Mouse (Mus musculus) small intestine, adult 2 months (tissue): ENCODE measurements around the gene Top2a. TPM values are rescaled to one million over a fixed set of nuclear protein-coding genes. Genes with fewer than 3 reads are reported as not detected.

Experiments
- H3K27ac ChIP-seq: fragments of 200-500 bp; 2 replicates; pipeline ENCODE4 v1.5.1; 2012; ENCODE audit warnings: low read depth, low read length, control low read depth, inconsistent platforms; ENCODE audit not compliant: insufficient read depth
- H3K27me3 ChIP-seq: fragments of 200-500 bp; 2 replicates; pipeline ENCODE4 v1.6.1; 2012; ENCODE audit warnings: mild to moderate bottlenecking, moderate library complexity, low read length, inconsistent platforms; ENCODE audit not compliant: control insufficient read depth, insufficient read depth
- H3K36me3 ChIP-seq: fragments of 200-500 bp; 2 replicates; pipeline ENCODE4 v1.6.1; 2012; ENCODE audit warnings: mild to moderate bottlenecking, low read length, control low read depth, inconsistent platforms; ENCODE audit not compliant: control insufficient read depth, insufficient read depth
- H3K4me1 ChIP-seq: fragments of 200-500 bp; 2 replicates; pipeline ENCODE4 v1.6.1; 2012; ENCODE audit warnings: low read length, inconsistent platforms, mixed read lengths; ENCODE audit not compliant: control insufficient read depth, insufficient read depth, insufficient read length
- H3K4me3 ChIP-seq: fragments of 200-500 bp; 2 replicates; pipeline ENCODE4 v1.5.1; 2012; ENCODE audit warnings: low read depth, mild to moderate bottlenecking, control low read depth, inconsistent platforms, low read length, moderate library complexity
- CTCF ChIP-seq: fragments of 200-500 bp; IDR thresholded peaks from 2 replicates; pipeline ENCODE4 v1.5.1; 2012; ENCODE audit warnings: low read depth, mild to moderate bottlenecking, control low read depth, inconsistent platforms, low read length, moderate library complexity, mixed read lengths; ENCODE audit not compliant: insufficient replicate concordance, insufficient read length; ENCODE audit errors: extremely low read depth
- POLR2A ChIP-seq: fragments of 200-500 bp; IDR thresholded peaks from 2 replicates; pipeline ENCODE4 v1.6.1; 2012; ENCODE audit warnings: low read depth, mild to moderate bottlenecking, control low read depth, inconsistent platforms, low read length, moderate library complexity
- WGBS: fragments of 180-500 bp; shearing (Covaris S2); methylation state at CpG from one replicate; pipeline ENCODE4 v1.1.7; 2018; 5-methylcytosine and 5-hydroxymethylcytosine counted together
- polyA plus RNA-seq: library from polyadenylated mRNA; depleted of rRNA; stranded (reverse); fragments of >200 nt; gene quantifications from 2 replicates; pipeline ENCODE4 v1.2.3, GENCODE M21; 2012

Top2a gene
- polyA plus RNA-seq, 1 experiment = 5.8 TPM

DNA sequence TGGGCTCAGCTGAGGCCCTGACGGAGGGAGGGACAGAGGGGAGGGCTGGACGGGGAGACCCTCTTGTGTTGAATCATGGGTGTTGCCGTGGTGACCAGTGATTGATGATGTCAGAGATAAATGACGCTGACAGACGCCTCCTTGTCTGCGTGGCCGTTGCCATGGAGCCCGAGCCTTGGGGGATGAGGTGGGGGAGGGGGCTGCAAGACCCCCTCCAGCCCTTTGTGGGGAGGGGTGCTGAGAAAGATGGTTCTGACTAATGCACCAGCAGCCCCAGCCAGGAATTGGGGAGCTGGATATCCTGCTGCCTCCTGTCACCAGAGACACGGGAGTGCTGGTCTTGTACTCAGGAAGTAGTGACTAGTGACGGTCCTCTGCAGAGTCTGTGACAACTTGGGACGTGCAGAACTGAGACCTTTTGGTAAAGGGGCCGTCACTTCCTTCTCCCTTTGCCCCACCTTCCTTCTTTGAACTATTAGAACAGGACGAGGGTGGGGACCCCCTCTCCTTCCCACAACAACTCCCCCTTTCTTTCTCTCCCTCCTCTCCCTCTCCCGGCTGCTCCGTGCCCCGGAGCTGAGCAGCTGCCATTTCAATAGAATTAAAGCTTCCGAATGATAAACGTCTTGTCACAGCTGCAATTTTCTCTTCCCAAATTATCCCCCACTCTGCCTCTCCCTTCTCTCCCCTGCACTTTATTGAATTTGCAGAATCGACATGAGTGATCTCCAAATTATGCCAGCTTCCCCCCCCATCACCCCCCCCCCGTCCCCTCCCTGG is 55.1 kb downstream of the Top2a start:
- Histone ChIP-seq H3K36me3 (peaks cover 75% of the 10 kb centered on the region), H3K4me1 (peaks cover 27% of the 10 kb centered on the region), H3K27ac (no peak overlapping the region), H3K27me3 (no peaks in the 10 kb centered on the region), H3K4me3 (no peak overlapping the region)
- 62% methylated on average over 20 of the region's 20 CpGs for WGBS
- TF ChIP-seq POLR2A (no peak), CTCF (no peak)

DNA sequence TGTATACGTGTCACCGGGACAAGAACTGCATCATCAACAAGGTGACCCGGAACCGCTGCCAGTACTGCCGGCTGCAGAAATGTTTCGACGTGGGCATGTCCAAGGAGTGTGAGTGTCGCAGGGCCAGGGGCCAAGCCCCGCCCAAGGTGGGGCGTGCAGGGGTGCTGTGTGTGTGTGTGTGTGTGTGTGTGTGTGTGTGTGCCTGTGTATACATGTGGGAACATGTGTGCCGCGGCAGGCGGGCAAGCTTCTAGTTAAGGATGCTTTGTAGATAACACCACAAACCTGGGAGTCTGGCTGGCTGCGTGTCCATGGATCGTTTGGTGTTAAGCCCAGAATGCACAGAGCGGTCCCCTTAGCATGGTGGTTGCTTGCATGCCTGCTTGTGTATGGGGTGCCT is 55.9 kb downstream of the Top2a start:
- no peak overlapping the region for H3K4me3 ChIP-seq
- no peak for TF ChIP-seq CTCF
- H3K4me1 ChIP-seq = peaks cover 34% of the 10 kb centered on the region
- no peak overlapping the region for H3K27ac ChIP-seq
- 72% methylated on average over 16 of the region's 16 CpGs for WGBS
- peaks cover 67% of the 10 kb centered on the region for H3K36me3 ChIP-seq
- H3K27me3 ChIP-seq = no peaks in the 10 kb centered on the region

- H3K27me3 ChIP-seq = no peaks in the 10 kb centered on the region
- 58% methylated on average over 9 of the region's 9 CpGs for WGBS
- H3K27ac ChIP-seq = no peak overlapping the region
- H3K4me3 ChIP-seq = no peak overlapping the region
- peaks cover 42% of the 10 kb centered on the region for H3K4me1 ChIP-seq
- H3K36me3 ChIP-seq = peaks cover 55% of the 10 kb centered on the region
- TF ChIP-seq CTCF (no peak), POLR2A (no peak)
Measured at GRCm38 (mm10) chr11:98966499-98967141, 57.4 kb downstream of the Top2a start.

DNA sequence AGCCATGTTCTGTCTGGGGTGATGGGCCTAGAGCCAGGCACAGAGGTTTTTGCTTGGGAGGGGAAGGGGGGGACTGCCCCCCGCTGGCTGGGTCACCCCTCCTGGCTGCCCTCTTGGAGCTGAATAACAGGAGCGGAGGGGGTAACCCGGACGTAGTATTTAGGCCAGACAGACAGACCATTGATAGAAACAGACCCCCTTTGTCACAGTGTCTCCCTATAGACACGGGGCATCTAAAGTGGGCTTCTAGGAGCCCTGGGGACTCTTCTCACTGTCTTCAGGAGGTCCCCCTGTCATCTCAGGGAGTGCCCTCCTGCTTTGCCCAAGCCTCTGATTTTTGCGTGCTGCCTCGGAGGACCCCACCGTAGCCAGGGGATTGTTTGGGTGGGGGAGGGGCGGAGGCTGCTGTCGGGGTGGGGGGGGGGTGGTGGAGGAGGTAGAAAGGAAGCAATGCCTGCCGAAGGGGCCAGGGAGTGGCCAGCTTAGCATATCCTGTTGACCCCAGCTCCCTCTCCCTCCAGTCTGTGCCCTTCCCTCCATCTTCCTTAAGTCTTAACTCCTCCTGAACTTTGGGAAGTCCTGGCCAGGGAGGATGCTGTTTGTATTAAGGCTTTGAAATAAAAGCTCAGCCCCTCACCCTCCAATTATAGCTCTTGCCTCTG is 58.4 kb downstream of the Top2a start:
- peaks cover 41% of the 10 kb centered on the region for H3K4me1 ChIP-seq
- H3K27me3 ChIP-seq = no peaks in the 10 kb centered on the region
- TF ChIP-seq CTCF (no peak), POLR2A (no peak)
- no peak overlapping the region for H3K4me3 ChIP-seq
- H3K36me3 ChIP-seq = peaks cover 44% of the 10 kb centered on the region
- WGBS = 41% methylated on average over 11 of the region's 11 CpGs
- no peak overlapping the region for H3K27ac ChIP-seq

DNA sequence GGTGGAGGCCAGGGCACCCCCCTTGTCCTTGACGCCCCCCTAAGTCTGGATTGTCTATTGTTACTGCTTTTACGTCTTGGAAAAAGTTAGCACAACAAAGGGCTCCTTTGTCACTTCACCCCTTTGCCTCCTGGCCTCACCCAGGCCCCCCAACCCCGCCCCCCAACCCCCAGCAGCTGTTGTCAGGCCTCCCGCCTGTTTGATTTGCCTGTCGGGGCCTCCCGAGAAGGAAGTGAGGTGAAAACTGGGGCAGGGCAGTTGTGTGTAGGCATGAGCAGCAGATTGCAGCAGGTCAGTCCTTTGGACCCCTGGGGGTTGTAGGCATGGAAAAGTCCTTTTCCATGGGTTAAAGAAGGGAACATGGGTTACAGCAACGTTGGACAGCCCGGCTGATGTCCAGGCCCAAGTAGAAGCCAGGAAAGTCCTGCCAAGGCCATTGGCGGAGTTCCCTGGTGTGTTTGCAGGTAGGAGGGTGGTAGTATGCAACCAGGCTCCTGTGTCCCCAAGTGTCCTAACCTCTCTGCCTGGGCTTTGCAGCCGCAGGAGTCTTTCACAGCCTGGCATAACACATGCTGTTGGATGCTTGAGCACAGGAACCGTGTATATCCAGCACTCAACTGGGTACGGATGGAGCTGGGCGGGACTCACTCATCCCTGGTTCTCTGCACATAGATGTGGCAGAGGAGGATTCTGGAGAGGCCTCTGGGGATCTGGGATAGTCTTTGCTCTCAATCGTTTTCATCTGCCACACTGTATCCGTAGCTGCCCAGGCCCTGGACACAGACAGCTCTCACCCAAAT is 59.2 kb downstream of the Top2a start:
- Histone ChIP-seq H3K27me3 (no peaks in the 10 kb centered on the region), H3K4me1 (peaks cover 35% of the 10 kb centered on the region), H3K4me3 (peak overlapping the region; percentile 17), H3K27ac (peak overlapping the region; percentile 43; the same call in 1 of the 2 replicates), H3K36me3 (peaks cover 37% of the 10 kb centered on the region)
- 26% methylated on average over 15 of the region's 15 CpGs for WGBS
- TF ChIP-seq POLR2A = no peak
- TF ChIP-seq CTCF = no peak

GRCm38 (mm10) chr11:98964201-98964615 is 59.8 kb downstream of the Top2a start:
- Histone ChIP-seq H3K27me3 (no peaks in the 10 kb centered on the region), H3K4me1 (peaks cover 38% of the 10 kb centered on the region), H3K36me3 (peaks cover 32% of the 10 kb centered on the region), H3K27ac (peak overlapping the region; percentile 43), H3K4me3 (peak overlapping the region; percentile 72)
- TF ChIP-seq POLR2A (no peak), CTCF (no peak)
- WGBS = 12% methylated on average over 6 of the region's 6 CpGs
